Mouse (Mus musculus) liver, embryonic 16.5 days (tissue): ENCODE data around the gene Abce1. TPM values are rescaled to one million over a fixed set of nuclear protein-coding genes. Genes with fewer than 3 reads are reported as not detected.
"Not testable (repeated sequence)": the region's sequence is repeated elsewhere in the genome, so short reads cannot be mapped to it uniquely, and the experiment has no call there.

Source experiments
- ATAC-seq: fragments of 200-750 bp; cut with Nextera tagmentation; 2 replicates; pipeline ENCODE4 v1.8.0; 2017; ENCODE audit warnings: low read depth, mild to moderate bottlenecking, moderate number of reproducible peaks, moderate library complexity
- H3K27ac ChIP-seq: fragments of 300-500 bp; sonication (generic); 2 replicates; pipeline ENCODE4 v1.5.1; 2014; ENCODE audit warnings: mild to moderate bottlenecking, low read length
- H3K27me3 ChIP-seq: fragments of 300-500 bp; sonication (generic); 2 replicates; pipeline ENCODE4 v1.6.1; 2014; ENCODE audit warnings: low read depth, low read length, mixed read lengths; ENCODE audit not compliant: control insufficient read depth, insufficient read depth
- H3K36me3 ChIP-seq: fragments of 300-500 bp; sonication (generic); 2 replicates; pipeline ENCODE4 v1.6.1; 2014; ENCODE audit warnings: mild to moderate bottlenecking; ENCODE audit not compliant: control insufficient read depth, insufficient read depth
- H3K4me1 ChIP-seq: fragments of 300-500 bp; sonication (generic); 2 replicates; pipeline ENCODE4 v1.6.1; 2014; ENCODE audit warnings: low read depth, low read length, mixed read lengths; ENCODE audit not compliant: control insufficient read depth
- H3K4me2 ChIP-seq: fragments of 300-500 bp; sonication (generic); 2 replicates; pipeline ENCODE4 v1.6.1; 2014; ENCODE audit warnings: low read depth, low read length, mixed read lengths
- H3K4me3 ChIP-seq: fragments of 300-500 bp; sonication (generic); 2 replicates; pipeline ENCODE4 v1.5.1; 2014; ENCODE audit warnings: low read depth, mild to moderate bottlenecking, low read length
- H3K9ac ChIP-seq: fragments of 300-500 bp; sonication (generic); 2 replicates; pipeline ENCODE4 v1.6.1; 2014; ENCODE audit warnings: low read depth, low read length
- H3K9me3 ChIP-seq: fragments of 300-500 bp; sonication (generic); replicated peaks from 2 replicates; pipeline ENCODE4 v1.6.1; 2016; ENCODE audit warnings: low read length; ENCODE audit not compliant: control insufficient read depth
- WGBS: fragments of 180-500 bp; shearing (Covaris S2); extraction: QIAGEN DNeasy Blood & Tissue Kit; methylation state at CpG from one replicate; pipeline ENCODE4 v1.1.7; 2014; ENCODE audit not compliant: insufficient replicate concordance; 5-methylcytosine and 5-hydroxymethylcytosine counted together
- polyA plus RNA-seq: library from polyadenylated mRNA; unstranded; fragments of >200 nt; fragmentation: Nextera tagmentation; extraction: Ambion mirVana; gene quantifications from 2 replicates; pipeline ENCODE4 v1.2.1, GENCODE M21; 2015

The Abce1 gene
- polyA plus RNA-seq, 1 experiment from 2014 or later, result 47.9 TPM

GRCm38 (mm10) chr8:79658715-79659114, 52.8 kb downstream of the Abce1 start:
- H3K9ac ChIP-seq, H3K4me2 ChIP-seq, ATAC-seq, H3K27me3 ChIP-seq, H3K9me3 ChIP-seq, H3K4me1 ChIP-seq, H3K4me3 ChIP-seq, H3K27ac ChIP-seq: not testable (repeated sequence)
- 65% methylated on average over 3 of the region's 4 CpGs for WGBS
- peaks cover 33% of the 10 kb centered on the region for H3K36me3 ChIP-seq

GRCm38 (mm10) chr8:79653736-79654135, 57.8 kb downstream of the Abce1 start:
- no peaks in the 10 kb centered on the region for H3K9me3 ChIP-seq
- no peak overlapping the region for H3K9ac ChIP-seq
- peaks cover 25% of the 10 kb centered on the region for H3K36me3 ChIP-seq
- 81% methylated on average over 4 of the region's 4 CpGs for WGBS
- H3K4me3 ChIP-seq, result no peak overlapping the region
- no peaks in the 10 kb centered on the region for H3K4me1 ChIP-seq
- H3K27ac ChIP-seq, result no peak overlapping the region
- no peak overlapping the region for H3K4me2 ChIP-seq
- H3K27me3 ChIP-seq, result no peaks in the 10 kb centered on the region
- no peak for ATAC-seq

GRCm38 (mm10) chr8:79650158-79650814, 61.3 kb downstream of the Abce1 start:
- whole genome bisulfite sequencing, result 67% methylated on average over 1 of the region's 1 CpGs
- Histone ChIP-seq H3K9me3 (no peaks in the 10 kb centered on the region), H3K27ac (no peak overlapping the region), H3K27me3 (no peaks in the 10 kb centered on the region), H3K36me3 (peaks cover 13% of the 10 kb centered on the region), H3K4me2 (no peak overlapping the region), H3K9ac (no peak overlapping the region), H3K4me3 (no peak overlapping the region), H3K4me1 (no peaks in the 10 kb centered on the region)
- ATAC-seq, result no peak

GRCm38 (mm10) chr8:79649569-79649968, 62.0 kb downstream of the Abce1 start:
- Histone ChIP-seq H3K4me2 (no peak overlapping the region), H3K4me3 (no peak overlapping the region), H3K27ac (no peak overlapping the region), H3K9ac (no peak overlapping the region), H3K27me3 (no peaks in the 10 kb centered on the region), H3K9me3 (no peaks in the 10 kb centered on the region), H3K36me3 (peaks cover 10% of the 10 kb centered on the region), H3K4me1 (no peaks in the 10 kb centered on the region; the same call in 1 of the 2 replicates)
- ATAC-seq, result no peak
- 88% methylated on average over 4 of the region's 4 CpGs for WGBS

- Histone ChIP-seq H3K4me1 (peaks cover 21% of the 10 kb centered on the region), H3K4me3 (peak overlapping the region; percentile 93), H3K9me3 (no peaks in the 10 kb centered on the region), H3K27me3 (no peaks in the 10 kb centered on the region), H3K4me2 (peak overlapping the region; percentile 77), H3K27ac (peak overlapping the region; percentile 17; the same call in 1 of the 2 replicates), H3K36me3 (peaks cover 9% of the 10 kb centered on the region; the same call in 1 of the 2 replicates), H3K9ac (peak overlapping the region; percentile 95)
- WGBS, result 5% methylated on average over 1 of the region's 1 CpGs
- ATAC-seq, result no peak
These were observed 70.4 kb downstream of the Abce1 start for GRCm38 (mm10) chr8:79641119-79641518.

GRCm38 (mm10) chr8:79639586-79640451, 71.7 kb downstream of the Abce1 start, which contains the start of gene Otud4:
Gene Otud4 (plus strand): TSS chr8:79639618.
- WGBS, result under 1% methylated on average over 103 of the region's 103 CpGs
- H3K4me2 ChIP-seq, result peak within 1 kb of the TSS; percentile 78
- H3K27ac ChIP-seq, result peak within 1 kb of the TSS; percentile 97
- no peaks in the 10 kb centered on the region for H3K27me3 ChIP-seq
- H3K4me3 ChIP-seq, result peak within 1 kb of the TSS; percentile 93
- peaks cover 4% of the 10 kb centered on the region; the same call in 1 of the 2 replicates for H3K36me3 ChIP-seq
- ATAC-seq, result peak; percentile 27
- H3K9ac ChIP-seq, result peak within 1 kb of the TSS; percentile 95
- H3K4me1 ChIP-seq, result peaks cover 21% of the 10 kb centered on the region
- no peaks in the 10 kb centered on the region for H3K9me3 ChIP-seq

- H3K4me3 ChIP-seq, result peak overlapping the region; percentile 93
- H3K27ac ChIP-seq, result peak overlapping the region; percentile 97
- peak; percentile 98 for ATAC-seq
- H3K9ac ChIP-seq, result peak overlapping the region; percentile 95
- peak overlapping the region; percentile 78 for H3K4me2 ChIP-seq
- H3K4me1 ChIP-seq, result peaks cover 21% of the 10 kb centered on the region
- H3K36me3 ChIP-seq, result peaks cover under 1% of the 10 kb centered on the region; the same call in 1 of the 2 replicates
- no peaks in the 10 kb centered on the region for H3K9me3 ChIP-seq
- WGBS, result under 1% methylated on average over 64 of the region's 77 CpGs
- H3K27me3 ChIP-seq, result no peaks in the 10 kb centered on the region
These were observed 72.6 kb downstream of the Abce1 start for GRCm38 (mm10) chr8:79638707-79639549.

GRCm38 (mm10) chr8:79638001-79638706, 73.4 kb downstream of the Abce1 start:
- Histone ChIP-seq H3K9me3 (no peaks in the 10 kb centered on the region), H3K27ac (peak overlapping the region; percentile 97), H3K4me3 (peak overlapping the region; percentile 93), H3K4me1 (peaks cover 21% of the 10 kb centered on the region), H3K36me3 (no peaks in the 10 kb centered on the region), H3K9ac (peak overlapping the region; percentile 77), H3K4me2 (peak overlapping the region; percentile 78), H3K27me3 (no peaks in the 10 kb centered on the region)
- 5% methylated on average over 11 of the region's 11 CpGs for WGBS
- ATAC-seq, result no peak
